Mouse (Mus musculus): ENCODE results near the gene Poln.

DNA sequence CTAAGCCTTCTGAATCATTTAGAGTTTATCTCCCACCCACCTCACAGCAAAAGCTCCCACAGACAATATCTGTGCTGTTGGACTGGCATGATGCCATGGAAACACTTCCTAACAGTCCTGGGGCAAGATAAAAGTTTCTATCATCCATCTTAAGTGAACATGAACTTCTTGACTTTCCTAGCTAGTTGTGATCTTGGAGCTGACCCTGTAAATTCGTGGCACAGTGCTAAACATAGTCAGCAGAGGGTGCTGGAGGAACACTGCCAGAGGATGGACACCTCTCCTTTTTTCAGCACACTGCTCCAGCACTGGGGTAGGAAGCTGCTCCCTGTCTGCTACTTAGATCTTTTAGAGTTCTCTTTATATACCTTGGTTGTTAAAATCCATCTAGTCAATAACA is 29.5 kb downstream of the Poln start:
- TF ChIP-seq MYOG (IDR thresholded peaks at IDR 0.05; ENCODE audit: control insufficient read depth in 1 of 3, insufficient read depth in 1 of 3, insufficient read length in 2 of 3, low read depth in 2 of 3): no peak
- TF ChIP-seq POLR2A (IDR thresholded peaks at IDR 0.05; ENCODE audit: insufficient read length, low read depth): no peak
- TF ChIP-seq E2F4 (IDR thresholded peaks at IDR 0.05; ENCODE audit: insufficient read depth): no peak
- TF ChIP-seq MYOD1 (IDR thresholded peaks at IDR 0.05; ENCODE audit: control insufficient read depth in 1 of 3, insufficient read length in 2 of 3, low read depth in 2 of 3): no peak
- no peak for TF ChIP-seq SRF (IDR thresholded peaks at IDR 0.05; ENCODE audit: control insufficient read depth, insufficient read length, low read depth)
- no peak for TF ChIP-seq TCF12 (IDR thresholded peaks at IDR 0.05; ENCODE audit: insufficient read depth, poor library complexity, severe bottlenecking)
- TF ChIP-seq CEBPB (IDR thresholded peaks at IDR 0.05; ENCODE audit: insufficient read depth, poor library complexity, severe bottlenecking): no peak
- no peak for TF ChIP-seq USF1 (IDR thresholded peaks at IDR 0.05; ENCODE audit: low read depth)

Data from myocyte (in vitro differentiated cells).